Mouse (Mus musculus) heart, postnatal 0 days (tissue): ENCODE measurements around the gene Phc1. TPM values are rescaled to one million over a fixed set of nuclear protein-coding genes. Genes with fewer than 3 reads are reported as not detected.

ENCODE experiments used
- ATAC-seq: fragments of 200-750 bp; cut with Nextera tagmentation; 2 replicates; pipeline ENCODE4 v1.8.0; 2017; ENCODE audit warnings: low read depth, moderate number of reproducible peaks, moderate library complexity; ENCODE audit not compliant: insufficient read depth
- DNase-seq: peaks from one replicate; pipeline ENCODE4 v3.0.0-alpha.2; 2016; ENCODE audit warnings: low spot score
- H3K27ac ChIP-seq: fragments of 300-500 bp; sonication (generic); 2 replicates; pipeline ENCODE4 v1.5.1; 2014; ENCODE audit warnings: low read depth, mild to moderate bottlenecking
- H3K27me3 ChIP-seq: fragments of 300-500 bp; sonication (generic); 2 replicates; pipeline ENCODE4 v1.6.1; 2014; ENCODE audit warnings: low read length, mixed read lengths; ENCODE audit not compliant: control insufficient read depth, insufficient read depth
- H3K36me3 ChIP-seq: fragments of 300-500 bp; sonication (generic); replicated peaks from 2 replicates; pipeline ENCODE4 v1.6.1; 2014; ENCODE audit warnings: low read length, mixed read lengths; ENCODE audit not compliant: control insufficient read depth, insufficient read depth
- H3K4me1 ChIP-seq: fragments of 300-500 bp; sonication (generic); 2 replicates; pipeline ENCODE4 v1.6.1; 2014; ENCODE audit warnings: antibody characterized with exemption; ENCODE audit not compliant: control insufficient read depth, insufficient read depth
- H3K4me2 ChIP-seq: fragments of 300-500 bp; sonication (generic); 2 replicates; pipeline ENCODE4 v1.6.1; 2014; ENCODE audit warnings: low read depth, mild to moderate bottlenecking, low read length, moderate library complexity
- H3K4me3 ChIP-seq: fragments of 300-500 bp; sonication (generic); 2 replicates; pipeline ENCODE4 v1.5.1; 2014; ENCODE audit warnings: low read depth, low read length
- H3K9ac ChIP-seq: fragments of 300-500 bp; sonication (generic); replicated peaks from 2 replicates; pipeline ENCODE4 v1.6.1; 2014; ENCODE audit warnings: low read depth, low read length, mixed read lengths
- H3K9me3 ChIP-seq: fragments of 300-500 bp; sonication (generic); replicated peaks from 2 replicates; pipeline ENCODE4 v1.6.1; 2016; ENCODE audit warnings: low read length; ENCODE audit not compliant: control insufficient read depth
- CTCF ChIP-seq: IDR thresholded peaks from 2 replicates; pipeline ENCODE4 v1.5.1; 2016; ENCODE audit warnings: antibody characterized with exemption, control low read depth, low read depth
- EP300 ChIP-seq: IDR thresholded peaks from 2 replicates; pipeline ENCODE4 v1.6.1; 2016; ENCODE audit warnings: antibody characterized with exemption, low read depth
- WGBS: fragments of 180-500 bp; shearing (Covaris S2); extraction: QIAGEN DNeasy Blood & Tissue Kit; methylation state at CpG from one replicate; pipeline ENCODE4 v1.1.7; 2014; 5-methylcytosine and 5-hydroxymethylcytosine counted together
- polyA plus RNA-seq: library from polyadenylated mRNA; unstranded; fragments of >200 nt; fragmentation: Nextera tagmentation; extraction: Ambion mirVana; gene quantifications from 2 replicates; pipeline ENCODE4 v1.2.1, GENCODE M21; 2015
- total RNA-seq: library from RNA; depleted of rRNA; stranded (reverse); fragments of >200 nt; gene quantifications from 2 replicates; pipeline ENCODE4 v1.2.3, GENCODE M21; 2014; ENCODE audit warnings: low replicate concordance

The Phc1 gene
- total and polyA plus RNA-seq, 2 experiments from 2014 or later: 4.6 to 19.6 TPM

GRCm38 (mm10) chr6:122288263-122288662 lies 52.1 kb downstream of the Phc1 start:
- Histone ChIP-seq H3K9ac (no peak overlapping the region), H3K9me3 (no peaks in the 10 kb centered on the region), H3K4me2 (no peak overlapping the region), H3K4me1 (no peaks in the 10 kb centered on the region), H3K4me3 (no peak overlapping the region), H3K36me3 (no peaks in the 10 kb centered on the region), H3K27me3 (no peaks in the 10 kb centered on the region), H3K27ac (no peak overlapping the region)
- WGBS: 46% methylated on average over 1 of the region's 1 CpGs
- TF ChIP-seq EP300: no peak
- TF ChIP-seq CTCF: no peak
- DNase-seq (no peak), ATAC-seq (no peak)

- H3K4me2 ChIP-seq: no peak overlapping the region
- H3K27ac ChIP-seq: no peak overlapping the region
- WGBS: 43% methylated on average over 1 of the region's 1 CpGs
- DNase-seq: no peak
- no peak for ATAC-seq
- H3K9ac ChIP-seq: no peak overlapping the region
- no peak overlapping the region for H3K4me3 ChIP-seq
- no peaks in the 10 kb centered on the region for H3K27me3 ChIP-seq
- H3K4me1 ChIP-seq: no peaks in the 10 kb centered on the region
- TF ChIP-seq CTCF (no peak), EP300 (no peak)
- no peaks in the 10 kb centered on the region for H3K36me3 ChIP-seq
- no peaks in the 10 kb centered on the region for H3K9me3 ChIP-seq
Observed at GRCm38 (mm10) chr6:122284823-122285222, 55.5 kb downstream of the Phc1 start.

GRCm38 (mm10) chr6:122284304-122284703 lies 56.1 kb downstream of the Phc1 start:
- TF ChIP-seq CTCF (no peak), EP300 (no peak)
- no peak overlapping the region for H3K27ac ChIP-seq
- H3K4me1 ChIP-seq: no peaks in the 10 kb centered on the region
- H3K27me3 ChIP-seq: no peaks in the 10 kb centered on the region
- 76% methylated on average over 4 of the region's 4 CpGs for WGBS
- H3K9ac ChIP-seq: no peak overlapping the region
- no peak for ATAC-seq
- no peaks in the 10 kb centered on the region for H3K36me3 ChIP-seq
- no peak for DNase-seq
- no peak overlapping the region for H3K4me3 ChIP-seq
- no peaks in the 10 kb centered on the region for H3K9me3 ChIP-seq
- H3K4me2 ChIP-seq: no peak overlapping the region

GRCm38 (mm10) chr6:122283429-122283828 lies 56.9 kb downstream of the Phc1 start:
- no peaks in the 10 kb centered on the region for H3K4me1 ChIP-seq
- H3K4me2 ChIP-seq: no peak overlapping the region
- no peak overlapping the region for H3K4me3 ChIP-seq
- H3K27ac ChIP-seq: no peak overlapping the region
- 75% methylated on average over 2 of the region's 2 CpGs for WGBS
- TF ChIP-seq CTCF: no peak
- TF ChIP-seq EP300: no peak
- no peak for ATAC-seq
- H3K36me3 ChIP-seq: no peaks in the 10 kb centered on the region
- no peak for DNase-seq
- no peaks in the 10 kb centered on the region for H3K9me3 ChIP-seq
- no peak overlapping the region for H3K9ac ChIP-seq
- H3K27me3 ChIP-seq: no peaks in the 10 kb centered on the region

GRCm38 (mm10) chr6:122282782-122283181 lies 57.6 kb downstream of the Phc1 start, which contains the start of gene Klrg1:
Klrg1 (minus strand) TSS chr6:122282882.
- no peak for TF ChIP-seq CTCF
- TF ChIP-seq EP300: no peak
- DNase-seq (no peak), ATAC-seq (no peak)
- Histone ChIP-seq H3K27me3 (no peaks in the 10 kb centered on the region), H3K27ac (no peak within 1 kb of the TSS), H3K36me3 (no peaks in the 10 kb centered on the region), H3K4me3 (no peak within 1 kb of the TSS), H3K4me1 (no peaks in the 10 kb centered on the region), H3K4me2 (no peak within 1 kb of the TSS), H3K9ac (no peak within 1 kb of the TSS), H3K9me3 (no peaks in the 10 kb centered on the region)
- WGBS: 70% methylated on average over 6 of the region's 6 CpGs

GRCm38 (mm10) chr6:122276565-122276964 lies 63.8 kb downstream of the Phc1 start:
- Histone ChIP-seq H3K27me3 (no peaks in the 10 kb centered on the region), H3K27ac (no peak overlapping the region), H3K9me3 (no peaks in the 10 kb centered on the region), H3K4me3 (no peak overlapping the region), H3K36me3 (no peaks in the 10 kb centered on the region), H3K9ac (no peak overlapping the region), H3K4me2 (no peak overlapping the region), H3K4me1 (no peaks in the 10 kb centered on the region)
- TF ChIP-seq EP300: no peak
- TF ChIP-seq CTCF: no peak
- DNase-seq (no peak), ATAC-seq (no peak)
- WGBS: 74% methylated on average over 7 of the region's 7 CpGs
